Mouse (Mus musculus): ENCODE measurements at regions not wholly inside any gene's neighbourhood (a gene's known extent, or its start where the extent isn't known, plus 50 kb on each side); places are given as distances from the start of the nearest gene placed in this dataset.

DNA sequence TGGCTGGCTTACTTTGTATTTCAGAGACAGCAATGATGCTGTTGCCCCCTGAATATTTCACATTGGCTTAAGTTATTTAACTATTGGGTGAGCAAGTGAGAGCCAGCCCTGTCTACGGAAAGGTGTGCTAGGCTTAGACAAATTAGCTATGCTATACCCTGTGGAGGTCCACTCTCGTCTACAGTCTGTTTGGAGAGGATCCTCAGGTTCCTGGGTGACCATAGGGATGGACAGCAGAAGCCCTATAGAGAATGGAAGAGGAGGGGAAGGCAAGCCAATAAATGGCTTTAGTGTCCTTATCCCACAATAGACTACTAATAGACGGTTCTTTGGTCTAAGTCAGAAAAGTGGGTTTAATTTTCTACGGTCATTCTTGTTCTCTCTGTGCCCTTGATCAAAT is 455.3 kb upstream of the Nr2f2 start:
- TF ChIP-seq CTCF (IDR thresholded peaks at IDR 0.05; ENCODE audit: extremely low read depth, insufficient read length, insufficient replicate concordance, low read depth, low read length) (no peak), POLR2A (IDR thresholded peaks at IDR 0.05; ENCODE audit: low read depth, low read length) (no peak)
